Mouse (Mus musculus): ENCODE measurements around the gene Itpa.

DNA sequence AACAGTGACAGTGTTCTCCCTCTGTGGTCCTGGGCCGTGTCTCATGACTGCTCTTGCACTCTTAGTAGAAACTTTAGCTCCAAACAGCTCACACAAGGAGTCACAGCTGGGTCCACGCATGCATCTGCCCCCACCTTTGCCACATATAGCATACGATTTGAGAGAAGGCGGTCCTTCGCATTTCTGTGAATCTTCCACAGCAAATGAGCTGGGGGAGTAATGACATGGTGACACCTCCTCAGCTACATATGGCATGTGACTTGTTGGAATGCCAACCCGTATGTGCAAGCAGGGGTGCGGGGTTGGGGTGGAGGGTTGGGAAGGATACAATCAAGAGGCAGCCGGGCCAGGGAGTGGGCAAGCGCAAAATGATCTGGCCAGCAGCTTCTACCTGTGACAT, 10.9 kb upstream of the Itpa start:
- TF ChIP-seq POLR2A (IDR thresholded peaks at IDR 0.05; ENCODE audit: low read depth, low read length) (no peak), CTCF (IDR thresholded peaks at IDR 0.05; ENCODE audit: extremely low read depth, insufficient read length, insufficient replicate concordance, low read depth, low read length) (no peak)
